8 mouse cellular contexts compared by ENCODE assay signal in the genomic region with DNA sequence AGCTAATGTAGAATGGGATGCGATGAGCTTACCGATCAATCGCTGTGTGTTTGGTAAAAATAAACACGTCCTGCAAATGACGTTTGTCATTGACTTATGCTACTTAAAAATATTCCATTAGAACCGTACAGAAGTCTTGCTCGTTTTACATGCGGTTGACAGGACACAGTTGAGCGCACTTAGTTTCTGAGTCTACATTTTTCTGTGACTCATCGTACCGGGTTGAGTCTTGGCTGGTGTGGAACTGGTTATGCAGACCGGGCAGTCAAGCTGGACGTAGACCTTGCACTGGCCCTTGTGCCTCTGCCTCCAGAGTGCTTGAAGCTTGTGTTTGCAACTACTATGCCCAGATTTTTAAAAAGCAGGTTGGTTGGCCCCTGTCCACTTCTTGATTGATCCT. TPM values are rescaled to one million over a fixed set of nuclear protein-coding genes. Genes with fewer than 3 reads are reported as not detected.
A peak's percentile ranks its signal among the peaks of the same experiment; 100 is the strongest.
DNase-seq lines count a peak whose midpoint lies in the region; ATAC-seq and TF ChIP-seq lines count a peak whose summit lies in the region.

No protein-coding gene starts in this region.

- no peak for ATAC-seq in heart, embryonic 13.5 days (ENCODE audit: extremely low read depth, insufficient number of reproducible peaks, low FRiP score, low TSS enrichment)
- ATAC-seq in midbrain, embryonic 15.5 days (replicated peaks), result no peak

- H3K4me2 ChIP-seq in heart, embryonic 13.5 days, result peak overlapping the region; percentile 95
- peak overlapping the region; percentile 87 for H3K4me2 ChIP-seq in midbrain, embryonic 15.5 days

- TF ChIP-seq CTCF in cerebellum, adult 2 months (IDR thresholded peaks at IDR 0.05; ENCODE audit: borderline replicate concordance, insufficient read depth, low read depth, low read length), result no peak

- H3K4me3 ChIP-seq in cerebellum, adult 2 months (replicated peaks; ENCODE audit: insufficient read depth, low read depth, low read length), result peak overlapping the region; percentile 72
- peak overlapping the region; percentile 97 for H3K4me3 ChIP-seq in heart, embryonic 13.5 days
- H3K4me3 ChIP-seq in midbrain, embryonic 15.5 days, result peak overlapping the region; percentile 87

- peak overlapping the region; percentile 98 for H3K9ac ChIP-seq in heart, embryonic 13.5 days
- H3K9ac ChIP-seq in midbrain, embryonic 15.5 days, result peak overlapping the region; percentile 94

- H3K36me3 ChIP-seq in heart, embryonic 13.5 days, result peaks cover 42% of the 10 kb centered on the region
- peaks cover 21% of the 10 kb centered on the region for H3K36me3 ChIP-seq in midbrain, embryonic 15.5 days (replicated peaks)

- TF ChIP-seq POLR2A in cerebellum, adult 2 months (IDR thresholded peaks at IDR 0.05; ENCODE audit: borderline replicate concordance, insufficient read depth, low read length), result no peak

- H3K9me3 ChIP-seq in heart, embryonic 13.5 days, result no peaks in the 10 kb centered on the region
- no peaks in the 10 kb centered on the region for H3K9me3 ChIP-seq in midbrain, embryonic 15.5 days

- no peak overlapping the region for H3K27ac ChIP-seq in cerebellum, adult 2 months (ENCODE audit: insufficient read depth, low read length)
- peak overlapping the region; percentile 90 for H3K27ac ChIP-seq in heart, embryonic 13.5 days (replicated peaks)
- H3K27ac ChIP-seq in midbrain, embryonic 15.5 days, result peak overlapping the region; percentile 92

- DNase-seq in cerebellum, adult 2 months, result peak; percentile 26 to 31
- no peak for DNase-seq in cerebellum, adult 9-10 months
- peak; percentile 5 for DNase-seq in urinary bladder, postnatal 25 days (ENCODE audit: low spot score)
- no peak for DNase-seq in urinary bladder, adult 2 months (ENCODE audit: low spot score)
- DNase-seq in kidney, postnatal 25 days, result peak; percentile 31 to 75
- no peak for DNase-seq in ovary, adult 18-20 months (ENCODE audit: low spot score)

- no peaks in the 10 kb centered on the region for H3K27me3 ChIP-seq in cerebellum, adult 2 months (ENCODE audit: control insufficient read depth, insufficient read depth, low read length)
- H3K27me3 ChIP-seq in heart, embryonic 13.5 days (replicated peaks), result no peaks in the 10 kb centered on the region
- H3K27me3 ChIP-seq in midbrain, embryonic 15.5 days (replicated peaks), result no peaks in the 10 kb centered on the region

- WGBS in cerebellum, adult 2 months, result 2% methylated on average over 13 of the region's 13 CpGs
- 7% methylated on average over 13 of the region's 13 CpGs for WGBS in heart, embryonic 13.5 days
- 14% methylated on average over 13 of the region's 13 CpGs for WGBS in midbrain, embryonic 15.5 days

- no peaks in the 10 kb centered on the region; the same call in 1 of the 2 replicates for H3K4me1 ChIP-seq in cerebellum, adult 2 months (ENCODE audit: control insufficient read depth, insufficient read depth, low read length)
- H3K4me1 ChIP-seq in heart, embryonic 13.5 days, result peaks cover 11% of the 10 kb centered on the region
- H3K4me1 ChIP-seq in midbrain, embryonic 15.5 days, result peaks cover 14% of the 10 kb centered on the region

RNA-seq across cellular contexts. Expression of a gene that starts 1.0 kb away (rescaled TPM):
- polyA plus RNA-seq in cerebellum, adult 2 months (2012; rRNA removed), result 26.3 and 28.3 TPM in 2 replicates
- polyA plus RNA-seq in urinary bladder, adult 2 months (2012; rRNA removed), result 17.9 and 22.1 TPM in 2 replicates
- polyA plus RNA-seq in heart, embryonic 13.5 days (2015; fragmentation: Nextera tagmentation; extraction: Ambion mirVana), result 10.4 and 11.7 TPM in 2 replicates
- polyA plus RNA-seq in midbrain, embryonic 15.5 days (2015; fragmentation: Nextera tagmentation; extraction: Ambion mirVana), result 20.4 and 20.5 TPM in 2 replicates

RNA-seq across cellular contexts. Expression of a gene that starts 36.3 kb away (rescaled TPM):
- polyA plus RNA-seq in cerebellum, adult 2 months (2012; rRNA removed), result 0.35 and 0.41 TPM in 2 replicates
- not detected in 2 replicates for polyA plus RNA-seq in urinary bladder, adult 2 months (2012; rRNA removed)
- not detected in 2 replicates for polyA plus RNA-seq in heart, embryonic 13.5 days (2015; fragmentation: Nextera tagmentation; extraction: Ambion mirVana)
- 0.18 TPM in 1 of 2 replicates, not detected in the other for polyA plus RNA-seq in midbrain, embryonic 15.5 days (2015; fragmentation: Nextera tagmentation; extraction: Ambion mirVana)

RNA-seq across cellular contexts. Expression of a gene that starts 41.6 kb away (rescaled TPM):
- polyA plus RNA-seq in cerebellum, adult 2 months (2012; rRNA removed), result 0.05 TPM in 1 of 2 replicates, not detected in the other
- polyA plus RNA-seq in urinary bladder, adult 2 months (2012; rRNA removed), result not detected in 2 replicates
- polyA plus RNA-seq in heart, embryonic 13.5 days (2015; fragmentation: Nextera tagmentation; extraction: Ambion mirVana), result not detected in 2 replicates
- 0.14 TPM in 2 replicates for polyA plus RNA-seq in midbrain, embryonic 15.5 days (2015; fragmentation: Nextera tagmentation; extraction: Ambion mirVana)

Comparison
In these comparisons a context has a peak if more than half of its experiments do, and no peak if none do; other contexts are left out.
1. DNase-seq: peak in cerebellum, adult 2 months (2 of 2), urinary bladder, postnatal 25 days (single experiment) and kidney, postnatal 25 days (2 of 2); none in cerebellum, adult 9-10 months (single experiment), urinary bladder, adult 2 months (single experiment) and ovary, adult 18-20 months (single experiment).
2. Peak in every context shown above with its lines, with median percentiles within 50 percentile points of each other: H3K4me3 ChIP-seq.